Comparison of ENCODE assay signal across 20 mouse cellular contexts in genomic region chr16:34834477-34834876, GRCm38 (mm10).
"Had no signal": no experiment of that assay in that cellular context is flagged by ENCODE, and none has a peak within 500 bp of the region (broad histone marks: within the 10 kb centered on the region; RNA-seq: fewer than 3 reads in every experiment).

No protein-coding gene starts in this region.

- H3K9me3 ChIP-seq: liver, embryonic 13.5 days; megakaryocyte, embryonic 14.5 days; midbrain, embryonic 10.5 days; midbrain, embryonic 13.5 days had no signal

- H3K4me2 ChIP-seq: liver, embryonic 13.5 days; midbrain, embryonic 13.5 days had no signal

- H3K27ac ChIP-seq: kidney, postnatal 0 days; layer of hippocampus, adult 2 months; left cerebral cortex, adult 2 months; liver, embryonic 13.5 days; midbrain, embryonic 10.5 days; midbrain, embryonic 13.5 days; stomach, postnatal 0 days had no signal

- H3K36me3 ChIP-seq: liver, embryonic 13.5 days; midbrain, embryonic 10.5 days; midbrain, embryonic 13.5 days had no signal

- H3K4me1 ChIP-seq: liver, embryonic 13.5 days; midbrain, embryonic 10.5 days; midbrain, embryonic 13.5 days had no signal

- H3K27me3 ChIP-seq: liver, embryonic 13.5 days; midbrain, embryonic 13.5 days had no signal

- DNase-seq: kidney, adult 2 months; kidney, postnatal 25 days; layer of hippocampus, adult 9-11 months; layer of hippocampus, postnatal 36 days; left cerebral cortex, postnatal 4 days; liver, embryonic 13.5 days; lung, adult 2 months; lung, postnatal 36 days; thymus, adult 2 months; thymus, postnatal 14 days; thymus, postnatal 4 days had no signal

- ATAC-seq: intestine, postnatal 0 days; midbrain, embryonic 13.5 days; midbrain, embryonic 16.5 days had no signal

- H3K9ac ChIP-seq: liver, embryonic 13.5 days; midbrain, embryonic 13.5 days had no signal

- H3K4me3 ChIP-seq: layer of hippocampus, adult 2 months; left cerebral cortex, adult 2 months; liver, embryonic 13.5 days; megakaryocyte, embryonic 14.5 days; midbrain, embryonic 10.5 days; midbrain, embryonic 13.5 days had no signal
